Mouse (Mus musculus) intestine, embryonic 16.5 days (tissue): ENCODE results near the gene Kat2b. TPM values are rescaled to one million over a fixed set of nuclear protein-coding genes. Genes with fewer than 3 reads are reported as not detected.
A peak's percentile ranks its signal among the peaks of the same experiment; 100 is the strongest.

Experiments used
- ATAC-seq: fragments of 200-750 bp; cut with Nextera tagmentation; 2 replicates; pipeline ENCODE4 v1.8.0; 2017; ENCODE audit warnings: moderate TSS enrichment, moderate library complexity
- H3K27ac ChIP-seq: fragments of 300-500 bp; sonication (generic); 2 replicates; pipeline ENCODE4 v1.5.1; 2014; ENCODE audit warnings: mild to moderate bottlenecking, low read length
- H3K27me3 ChIP-seq: fragments of 300-500 bp; sonication (generic); replicated peaks from 2 replicates; pipeline ENCODE4 v1.6.1; 2014; ENCODE audit warnings: low read length, control low read depth, mixed read lengths; ENCODE audit not compliant: control insufficient read depth, insufficient read depth
- H3K36me3 ChIP-seq: fragments of 300-500 bp; sonication (generic); 2 replicates; pipeline ENCODE4 v1.6.1; 2014; ENCODE audit warnings: low read length, control low read depth; ENCODE audit not compliant: control insufficient read depth, insufficient read depth
- H3K4me1 ChIP-seq: fragments of 300-500 bp; sonication (generic); 2 replicates; pipeline ENCODE4 v1.6.1; 2014; ENCODE audit warnings: low read length, control low read depth, mixed read lengths; ENCODE audit not compliant: control insufficient read depth, insufficient read depth
- H3K4me2 ChIP-seq: fragments of 300-500 bp; sonication (generic); 2 replicates; pipeline ENCODE4 v1.6.1; 2014; ENCODE audit warnings: low read depth, low read length, control low read depth
- H3K4me3 ChIP-seq: fragments of 300-500 bp; sonication (generic); 2 replicates; pipeline ENCODE4 v1.5.1; 2014; ENCODE audit warnings: mild to moderate bottlenecking, low read length
- H3K9ac ChIP-seq: fragments of 300-500 bp; sonication (generic); 2 replicates; pipeline ENCODE4 v1.6.1; 2014; ENCODE audit warnings: low read depth, low read length
- H3K9me3 ChIP-seq: fragments of 300-500 bp; sonication (generic); 2 replicates; pipeline ENCODE4 v1.6.1; 2016; ENCODE audit warnings: low read length, control low read depth; ENCODE audit not compliant: control insufficient read depth
- WGBS: fragments of 180-500 bp; shearing (Covaris S2); extraction: QIAGEN DNeasy Blood & Tissue Kit; methylation state at CpG from one replicate; pipeline ENCODE4 v1.1.7; 2014; 5-methylcytosine and 5-hydroxymethylcytosine counted together
- polyA plus RNA-seq: library from polyadenylated mRNA; unstranded; fragments of >200 nt; fragmentation: Nextera tagmentation; extraction: Ambion mirVana; gene quantifications from 2 replicates; pipeline ENCODE4 v1.2.1, GENCODE M21; 2015

Kat2b gene
- polyA plus RNA-seq, 1 experiment from 2014 or later: 4.1 TPM

- no peak overlapping the region for H3K4me2 ChIP-seq
- no peak overlapping the region for H3K4me3 ChIP-seq
- ATAC-seq: no peak
- no peak overlapping the region for H3K27ac ChIP-seq
- 75% methylated on average over 9 of the region's 9 CpGs for WGBS
- no peak overlapping the region for H3K9ac ChIP-seq
- no peaks in the 10 kb centered on the region for H3K27me3 ChIP-seq
- no peaks in the 10 kb centered on the region for H3K36me3 ChIP-seq
- H3K4me1 ChIP-seq: no peaks in the 10 kb centered on the region; the same call in 1 of the 2 replicates
- no peaks in the 10 kb centered on the region for H3K9me3 ChIP-seq
Measured at GRCm38 (mm10) chr17:53578776-53579175, 12.1 kb downstream of the Kat2b start.

- no peaks in the 10 kb centered on the region for H3K36me3 ChIP-seq
- H3K9me3 ChIP-seq: no peaks in the 10 kb centered on the region
- no peak overlapping the region for H3K4me3 ChIP-seq
- no peak overlapping the region for H3K4me2 ChIP-seq
- WGBS: 77% methylated on average over 4 of the region's 4 CpGs
- H3K27ac ChIP-seq: no peak overlapping the region
- H3K27me3 ChIP-seq: no peaks in the 10 kb centered on the region
- no peaks in the 10 kb centered on the region for H3K4me1 ChIP-seq
- ATAC-seq: no peak
- no peak overlapping the region for H3K9ac ChIP-seq
Measured at GRCm38 (mm10) chr17:53579612-53580011, 13.0 kb downstream of the Kat2b start.

GRCm38 (mm10) chr17:53580237-53580636 lies 13.6 kb downstream of the Kat2b start:
- no peaks in the 10 kb centered on the region for H3K4me1 ChIP-seq
- no peak overlapping the region for H3K27ac ChIP-seq
- no peaks in the 10 kb centered on the region for H3K9me3 ChIP-seq
- no peak overlapping the region for H3K9ac ChIP-seq
- H3K27me3 ChIP-seq: no peaks in the 10 kb centered on the region
- 68% methylated on average over 3 of the region's 3 CpGs for WGBS
- H3K4me3 ChIP-seq: no peak overlapping the region
- no peak overlapping the region for H3K4me2 ChIP-seq
- ATAC-seq: no peak
- no peaks in the 10 kb centered on the region for H3K36me3 ChIP-seq

GRCm38 (mm10) chr17:53582026-53582585 lies 15.4 kb downstream of the Kat2b start:
- Histone ChIP-seq H3K4me3 (no peak overlapping the region), H3K9ac (no peak overlapping the region), H3K4me2 (no peak overlapping the region), H3K27ac (no peak overlapping the region), H3K4me1 (peaks cover 6% of the 10 kb centered on the region), H3K9me3 (no peaks in the 10 kb centered on the region), H3K36me3 (no peaks in the 10 kb centered on the region), H3K27me3 (no peaks in the 10 kb centered on the region)
- no peak for ATAC-seq
- 70% methylated on average over 4 of the region's 4 CpGs for WGBS

- no peaks in the 10 kb centered on the region for H3K36me3 ChIP-seq
- no peaks in the 10 kb centered on the region for H3K9me3 ChIP-seq
- no peak for ATAC-seq
- WGBS: 92% methylated on average over 7 of the region's 7 CpGs
- H3K4me3 ChIP-seq: no peak overlapping the region
- no peak overlapping the region for H3K9ac ChIP-seq
- no peak overlapping the region for H3K4me2 ChIP-seq
- no peak overlapping the region for H3K27ac ChIP-seq
- peaks cover 13% of the 10 kb centered on the region for H3K4me1 ChIP-seq
- H3K27me3 ChIP-seq: no peaks in the 10 kb centered on the region
Measured at GRCm38 (mm10) chr17:53582805-53583204, 16.1 kb downstream of the Kat2b start.

GRCm38 (mm10) chr17:53583846-53584579 lies 17.4 kb downstream of the Kat2b start:
- H3K27me3 ChIP-seq: no peaks in the 10 kb centered on the region
- ATAC-seq: no peak
- H3K9ac ChIP-seq: no peak overlapping the region
- H3K36me3 ChIP-seq: no peaks in the 10 kb centered on the region
- no peak overlapping the region for H3K27ac ChIP-seq
- WGBS: 84% methylated on average over 11 of the region's 11 CpGs
- H3K4me3 ChIP-seq: no peak overlapping the region
- peaks cover 15% of the 10 kb centered on the region for H3K4me1 ChIP-seq
- no peak overlapping the region for H3K4me2 ChIP-seq
- H3K9me3 ChIP-seq: no peaks in the 10 kb centered on the region

- H3K4me2 ChIP-seq: peak overlapping the region; percentile 28
- H3K4me1 ChIP-seq: peaks cover 15% of the 10 kb centered on the region
- no peaks in the 10 kb centered on the region for H3K27me3 ChIP-seq
- H3K9ac ChIP-seq: no peak overlapping the region; the same call in 1 of the 2 replicates
- peak; percentile 93 for ATAC-seq
- H3K36me3 ChIP-seq: no peaks in the 10 kb centered on the region
- 34% methylated on average over 14 of the region's 14 CpGs for WGBS
- no peak overlapping the region for H3K4me3 ChIP-seq
- no peaks in the 10 kb centered on the region for H3K9me3 ChIP-seq
- H3K27ac ChIP-seq: peak overlapping the region; percentile 28
Measured at GRCm38 (mm10) chr17:53587074-53587851, 20.6 kb downstream of the Kat2b start.

GRCm38 (mm10) chr17:53588097-53588855 lies 21.6 kb downstream of the Kat2b start:
- no peaks in the 10 kb centered on the region for H3K9me3 ChIP-seq
- no peak overlapping the region for H3K4me3 ChIP-seq
- H3K4me2 ChIP-seq: no peak overlapping the region
- H3K27ac ChIP-seq: no peak overlapping the region
- H3K9ac ChIP-seq: no peak overlapping the region
- H3K36me3 ChIP-seq: no peaks in the 10 kb centered on the region
- no peaks in the 10 kb centered on the region for H3K27me3 ChIP-seq
- peaks cover 15% of the 10 kb centered on the region for H3K4me1 ChIP-seq
- WGBS: 79% methylated on average over 9 of the region's 9 CpGs
- no peak for ATAC-seq

- 89% methylated on average over 6 of the region's 6 CpGs for WGBS
- no peaks in the 10 kb centered on the region for H3K9me3 ChIP-seq
- no peak overlapping the region for H3K4me3 ChIP-seq
- H3K9ac ChIP-seq: no peak overlapping the region
- H3K27me3 ChIP-seq: no peaks in the 10 kb centered on the region
- H3K27ac ChIP-seq: no peak overlapping the region
- H3K4me1 ChIP-seq: peaks cover 15% of the 10 kb centered on the region
- no peak for ATAC-seq
- H3K4me2 ChIP-seq: no peak overlapping the region
- no peaks in the 10 kb centered on the region for H3K36me3 ChIP-seq
Measured at GRCm38 (mm10) chr17:53590110-53590509, 23.4 kb downstream of the Kat2b start.
